Mouse (Mus musculus) layer of hippocampus, adult 8-10 months (tissue): ENCODE results near the gene Klf13. TPM values are rescaled to one million over a fixed set of nuclear protein-coding genes. Genes with fewer than 3 reads are reported as not detected.

Experiments
- DNase-seq, 2 experiments: peaks; one replicate each; pipeline ENCODE4 v3.0.0; 2022; ENCODE audit warnings: low spot score in 2 of 2
- total RNA-seq, 4 experiments: library from RNA; stranded (reverse); gene quantifications; 2 replicates each; pipeline ENCODE4 v1.2.4; 2022

Klf13 gene
- total RNA-seq, result 100 to 1,000 TPM; 169 to 188 (median 176) TPM

GRCm38 (mm10) chr7:63938914-63939396, at the start of gene Klf13:
TSS of gene Klf13 (minus strand) at chr7:63938915.
- DNase-seq, result peak; percentile 98 to 99

GRCm38 (mm10) chr7:63988391-63988790, 49.7 kb upstream of the Klf13 start:
- no peak for DNase-seq

GRCm38 (mm10) chr7:63986407-63987182, 47.9 kb upstream of the Klf13 start:
- DNase-seq, result peak; percentile 82 to 88

- DNase-seq, result no peak
Measured at GRCm38 (mm10) chr7:63985696-63986406, 47.1 kb upstream of the Klf13 start.

GRCm38 (mm10) chr7:63985266-63985665, 46.6 kb upstream of the Klf13 start:
- DNase-seq, result no peak

GRCm38 (mm10) chr7:63984329-63984728, 45.6 kb upstream of the Klf13 start:
- DNase-seq, result no peak

GRCm38 (mm10) chr7:63977631-63978030, 38.9 kb upstream of the Klf13 start:
- DNase-seq, result no peak

GRCm38 (mm10) chr7:63970986-63971385, 32.3 kb upstream of the Klf13 start:
- peak in 1 of 2 experiments; percentile 21 for DNase-seq

GRCm38 (mm10) chr7:63969941-63970340, 31.2 kb upstream of the Klf13 start:
- no peak for DNase-seq

GRCm38 (mm10) chr7:63965635-63966418, 27.1 kb upstream of the Klf13 start:
- DNase-seq, result no peak

- DNase-seq, result peak; percentile 86 to 90
Measured at GRCm38 (mm10) chr7:63965135-63965534, 26.4 kb upstream of the Klf13 start.

GRCm38 (mm10) chr7:63964121-63964520, 25.4 kb upstream of the Klf13 start:
- DNase-seq, result no peak

- no peak for DNase-seq
Measured at GRCm38 (mm10) chr7:63963632-63964031, 24.9 kb upstream of the Klf13 start.

- peak; percentile 50 to 56 for DNase-seq
Measured at GRCm38 (mm10) chr7:63957872-63958640, 19.3 kb upstream of the Klf13 start.

GRCm38 (mm10) chr7:63956981-63957713, 18.4 kb upstream of the Klf13 start:
- peak; percentile 85 for DNase-seq

GRCm38 (mm10) chr7:63956138-63956823, 17.6 kb upstream of the Klf13 start:
- no peak for DNase-seq

GRCm38 (mm10) chr7:63955440-63955839, 16.7 kb upstream of the Klf13 start:
- DNase-seq, result no peak

GRCm38 (mm10) chr7:63952077-63952898, 13.6 kb upstream of the Klf13 start:
- no peak for DNase-seq
